Mouse (Mus musculus): ENCODE data around the gene Trim80. TPM values are rescaled to one million over a fixed set of nuclear protein-coding genes. Genes with fewer than 3 reads are reported as not detected.

Trim80 gene
- polyA plus RNA-seq (2012; rRNA removed) = 1.5 and 4.7 TPM in 2 replicates

GRCm38 (mm10) chr11:115439906-115440595, at the start of gene Trim80:
Trim80 (plus strand) TSS chr11:115440545.
- Histone ChIP-seq H3K27me3 (ENCODE audit: control insufficient read depth, insufficient read depth, low read length) (no peaks in the 10 kb centered on the region), H3K4me1 (ENCODE audit: control insufficient read depth, insufficient read depth, insufficient read length, low read length) (peaks cover 7% of the 10 kb centered on the region), H3K4me3 (ENCODE audit: low read depth, low read length) (no peak within 1 kb of the TSS), H3K27ac (ENCODE audit: insufficient read depth, low read depth, low read length) (no peak within 1 kb of the TSS), H3K36me3 (ENCODE audit: control insufficient read depth, insufficient read depth, low read length) (no peaks in the 10 kb centered on the region)
- TF ChIP-seq POLR2A (IDR thresholded peaks at IDR 0.05; ENCODE audit: low read depth, low read length) (no peak), CTCF (IDR thresholded peaks at IDR 0.05; ENCODE audit: extremely low read depth, insufficient read length, insufficient replicate concordance, low read depth, low read length) (no peak)
- WGBS = 96% methylated on average over 9 of the region's 9 CpGs

DNA sequence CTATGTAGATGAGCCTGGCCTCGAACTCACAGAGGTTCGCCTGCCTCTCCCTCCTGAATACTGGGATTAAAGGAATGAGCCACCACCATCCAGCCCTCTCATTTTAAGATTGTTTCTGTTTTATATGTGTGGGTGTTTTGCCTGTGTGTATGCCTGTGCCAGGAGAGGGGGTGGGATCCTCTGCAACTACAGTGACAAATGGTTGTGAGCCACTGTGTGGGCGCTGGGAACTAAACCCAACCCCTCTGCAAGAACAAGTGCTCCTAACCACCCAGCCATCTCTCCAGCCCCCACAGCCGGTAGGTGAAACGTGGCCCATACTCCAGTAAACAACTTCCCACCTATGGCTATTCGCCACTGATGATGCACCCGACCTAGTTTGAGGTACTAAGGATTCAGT, 49.0 kb upstream of the Trim80 start:
- Histone ChIP-seq H3K4me3 (ENCODE audit: low read depth, low read length) (no peak overlapping the region), H3K27me3 (ENCODE audit: control insufficient read depth, insufficient read depth, low read length) (no peaks in the 10 kb centered on the region), H3K4me1 (ENCODE audit: control insufficient read depth, insufficient read depth, insufficient read length, low read length) (no peaks in the 10 kb centered on the region), H3K36me3 (ENCODE audit: control insufficient read depth, insufficient read depth, low read length) (no peaks in the 10 kb centered on the region), H3K27ac (ENCODE audit: insufficient read depth, low read depth, low read length) (no peak overlapping the region)
- TF ChIP-seq POLR2A (IDR thresholded peaks at IDR 0.05; ENCODE audit: low read depth, low read length) = no peak
- TF ChIP-seq CTCF (IDR thresholded peaks at IDR 0.05; ENCODE audit: extremely low read depth, insufficient read length, insufficient replicate concordance, low read depth, low read length) = no peak
- WGBS = 93% methylated on average over 7 of the region's 7 CpGs

DNA sequence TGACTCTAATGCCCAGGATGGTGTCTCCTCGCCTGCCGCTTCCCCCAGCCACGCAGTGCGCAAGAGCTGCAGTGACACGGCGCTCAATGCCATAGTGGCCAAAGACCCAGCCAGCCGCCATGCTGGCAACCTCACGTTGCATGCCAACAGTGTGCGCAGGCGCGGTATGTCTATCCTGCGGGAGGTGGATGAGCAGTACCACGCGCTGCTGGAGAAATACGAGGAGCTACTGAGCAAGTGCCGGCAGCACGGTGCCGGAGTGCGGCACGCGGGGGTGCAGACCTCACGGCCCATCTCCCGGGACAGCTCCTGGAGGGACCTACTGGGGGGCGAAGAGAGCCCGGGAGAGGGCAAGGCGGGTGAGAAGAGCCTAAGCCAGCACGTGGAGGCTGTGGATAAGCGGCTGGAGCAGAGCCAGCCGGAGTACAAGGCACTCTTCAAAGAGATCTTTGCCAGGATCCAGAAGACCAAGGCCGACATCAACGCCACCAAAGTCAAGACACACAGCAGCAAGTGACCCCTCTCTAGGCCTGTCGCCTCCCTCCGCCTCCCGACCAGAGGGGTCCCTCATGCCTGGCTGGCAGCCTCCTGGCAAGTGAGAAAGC, 46.5 kb upstream of the Trim80 start:
- Histone ChIP-seq H3K27me3 (ENCODE audit: control insufficient read depth, insufficient read depth, low read length) (no peaks in the 10 kb centered on the region), H3K4me3 (ENCODE audit: low read depth, low read length) (no peak overlapping the region), H3K4me1 (ENCODE audit: control insufficient read depth, insufficient read depth, insufficient read length, low read length) (no peaks in the 10 kb centered on the region), H3K36me3 (ENCODE audit: control insufficient read depth, insufficient read depth, low read length) (no peaks in the 10 kb centered on the region), H3K27ac (ENCODE audit: insufficient read depth, low read depth, low read length) (no peak overlapping the region)
- TF ChIP-seq CTCF (IDR thresholded peaks at IDR 0.05; ENCODE audit: extremely low read depth, insufficient read length, insufficient replicate concordance, low read depth, low read length) = no peak
- 70% methylated on average over 34 of the region's 34 CpGs for WGBS

DNA sequence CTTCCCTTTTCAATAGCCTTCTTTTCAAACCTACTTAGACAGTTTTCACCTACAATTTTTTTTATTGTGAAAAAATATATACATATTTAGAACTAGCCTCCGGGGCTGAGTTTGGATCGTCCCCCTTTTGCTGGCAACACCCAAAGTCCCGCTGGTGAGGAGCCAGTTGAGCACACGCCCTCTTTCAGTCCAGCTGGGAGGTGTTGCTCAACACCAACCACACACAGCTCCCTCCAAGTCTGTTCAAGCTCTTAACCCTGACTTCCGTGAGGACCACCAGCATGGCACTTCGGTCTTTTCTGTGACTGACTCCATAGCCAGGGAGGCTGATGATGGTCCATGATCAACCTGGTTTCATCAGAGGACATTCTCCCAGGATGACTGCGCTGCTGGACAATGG, 42.3 kb upstream of the Trim80 start:
- H3K4me3 ChIP-seq (ENCODE audit: low read depth, low read length) = no peak overlapping the region
- no peak for TF ChIP-seq POLR2A (IDR thresholded peaks at IDR 0.05; ENCODE audit: low read depth, low read length)
- TF ChIP-seq CTCF (IDR thresholded peaks at IDR 0.05; ENCODE audit: extremely low read depth, insufficient read length, insufficient replicate concordance, low read depth, low read length) = no peak
- no peaks in the 10 kb centered on the region for H3K36me3 ChIP-seq (ENCODE audit: control insufficient read depth, insufficient read depth, low read length)
- no peaks in the 10 kb centered on the region for H3K27me3 ChIP-seq (ENCODE audit: control insufficient read depth, insufficient read depth, low read length)
- no peaks in the 10 kb centered on the region for H3K4me1 ChIP-seq (ENCODE audit: control insufficient read depth, insufficient read depth, insufficient read length, low read length)
- WGBS = 37% methylated on average over 7 of the region's 7 CpGs
- H3K27ac ChIP-seq (ENCODE audit: insufficient read depth, low read depth, low read length) = no peak overlapping the region

GRCm38 (mm10) chr11:115400126-115400525, 40.2 kb upstream of the Trim80 start:
- Histone ChIP-seq H3K27me3 (ENCODE audit: control insufficient read depth, insufficient read depth, low read length) (no peaks in the 10 kb centered on the region), H3K36me3 (ENCODE audit: control insufficient read depth, insufficient read depth, low read length) (no peaks in the 10 kb centered on the region), H3K27ac (ENCODE audit: insufficient read depth, low read depth, low read length) (no peak overlapping the region), H3K4me1 (ENCODE audit: control insufficient read depth, insufficient read depth, insufficient read length, low read length) (peaks cover 3% of the 10 kb centered on the region; the same call in 1 of the 2 replicates), H3K4me3 (ENCODE audit: low read depth, low read length) (no peak overlapping the region)
- TF ChIP-seq POLR2A (IDR thresholded peaks at IDR 0.05; ENCODE audit: low read depth, low read length) = no peak
- no peak for TF ChIP-seq CTCF (IDR thresholded peaks at IDR 0.05; ENCODE audit: extremely low read depth, insufficient read length, insufficient replicate concordance, low read depth, low read length)
- WGBS = 66% methylated on average over 3 of the region's 3 CpGs

- H3K36me3 ChIP-seq (ENCODE audit: control insufficient read depth, insufficient read depth, low read length) = no peaks in the 10 kb centered on the region; the same call in 1 of the 2 replicates
- no peak for TF ChIP-seq CTCF (IDR thresholded peaks at IDR 0.05; ENCODE audit: extremely low read depth, insufficient read length, insufficient replicate concordance, low read depth, low read length)
- no peak for TF ChIP-seq POLR2A (IDR thresholded peaks at IDR 0.05; ENCODE audit: low read depth, low read length)
- no peak overlapping the region for H3K27ac ChIP-seq (ENCODE audit: insufficient read depth, low read depth, low read length)
- H3K4me3 ChIP-seq (ENCODE audit: low read depth, low read length) = no peak overlapping the region
- WGBS = 49% methylated on average over 11 of the region's 11 CpGs
- H3K27me3 ChIP-seq (ENCODE audit: control insufficient read depth, insufficient read depth, low read length) = no peaks in the 10 kb centered on the region
- peaks cover 3% of the 10 kb centered on the region; the same call in 1 of the 2 replicates for H3K4me1 ChIP-seq (ENCODE audit: control insufficient read depth, insufficient read depth, insufficient read length, low read length)
Observed at GRCm38 (mm10) chr11:115400630-115401391, 39.5 kb upstream of the Trim80 start.

Measured in small intestine, adult 2 months (tissue).